Mouse (Mus musculus): Measurements from ENCODE around the gene Olfr798.

DNA sequence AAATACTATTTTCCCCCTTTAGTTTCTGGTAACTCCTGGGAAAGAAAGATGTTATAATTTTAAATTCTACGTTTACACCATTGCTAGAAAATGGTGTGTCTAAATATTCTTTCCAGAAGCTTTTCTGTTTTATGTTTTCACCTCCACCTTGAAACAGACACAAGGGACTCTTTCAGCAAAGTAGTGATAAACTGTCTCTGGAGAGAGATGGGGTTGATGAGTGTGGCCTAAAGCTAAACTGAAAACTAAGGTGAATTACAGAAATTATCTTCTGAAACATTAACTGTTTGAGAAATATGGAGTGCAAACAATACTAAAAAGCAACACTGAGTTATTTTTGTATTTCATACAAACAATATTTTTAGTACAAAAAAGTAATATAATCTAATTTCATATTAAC is at the start of gene Olfr798:
- no peak for TF ChIP-seq CTCF (IDR thresholded peaks at IDR 0.05; ENCODE audit: low read depth)
- TF ChIP-seq EP300 (IDR thresholded peaks at IDR 0.05; ENCODE audit: low read depth): no peak
